Mouse (Mus musculus) frontal cortex, adult 2 months (tissue): ENCODE measurements around the gene Rsph3a. TPM values are rescaled to one million over a fixed set of nuclear protein-coding genes. Genes with fewer than 3 reads are reported as not detected.
A peak's percentile ranks its signal among the peaks of the same experiment; 100 is the strongest.
"Not testable (repeated sequence)": the region's sequence is repeated elsewhere in the genome, so short reads cannot be mapped to it uniquely, and the experiment has no call there.

Experiments
- DNase-seq, 2 experiments: peaks; one replicate each; pipeline ENCODE4 v3.0.0; 2022; ENCODE audit warnings: low spot score in 1 of 2; ENCODE audit errors: extremely low spot score in 1 of 2
- polyA plus RNA-seq: library from polyadenylated mRNA; depleted of rRNA; stranded (reverse); fragments of >200 nt; gene quantifications from 2 replicates; pipeline ENCODE4 v1.2.3, GENCODE M21; 2012

Rsph3a gene
- polyA plus RNA-seq, 1 experiment: 39.1 TPM

DNA sequence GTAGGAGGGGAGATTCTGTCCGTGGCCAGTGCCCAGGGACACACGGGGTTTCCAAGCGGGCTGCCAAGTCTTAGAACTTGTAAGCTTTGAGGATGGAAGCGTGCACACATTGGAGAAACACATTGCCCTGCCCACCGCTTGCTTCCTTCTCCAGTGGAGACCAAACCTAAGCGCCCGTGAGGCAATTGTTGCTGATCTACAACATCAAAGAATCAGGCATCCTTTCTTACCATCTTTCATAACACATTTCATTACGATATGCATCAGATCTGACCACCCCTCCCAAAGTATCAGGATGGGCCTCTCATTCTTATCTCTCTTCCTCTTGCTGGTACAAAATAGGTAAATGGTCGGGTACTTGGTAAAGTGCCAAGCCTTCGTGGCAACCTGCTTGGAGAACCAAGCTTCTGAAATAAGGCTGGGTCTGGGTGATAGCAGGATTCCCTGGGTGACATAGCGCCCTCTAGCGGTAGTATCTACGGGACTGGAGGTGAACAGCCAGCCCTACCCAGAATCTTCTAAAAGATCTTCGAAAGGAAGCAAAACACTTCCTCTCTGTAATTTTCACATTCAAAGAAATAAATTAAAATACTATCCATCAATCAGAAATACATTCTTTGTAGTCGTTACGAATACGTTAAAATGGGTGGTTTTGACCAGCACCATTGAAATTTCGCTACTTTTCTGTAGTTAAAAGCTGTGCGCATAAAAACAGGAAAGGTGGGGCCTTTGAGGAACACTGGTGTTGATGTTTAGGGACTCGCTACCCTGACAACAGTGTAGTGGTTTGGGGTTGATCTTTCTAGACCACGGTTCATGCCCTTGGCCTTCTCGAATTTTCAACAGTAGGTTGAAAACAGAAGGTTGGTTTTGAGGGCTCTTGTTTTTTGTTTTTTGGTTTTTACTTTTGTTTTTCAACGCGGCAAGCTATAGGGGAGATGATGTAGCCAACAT is 17.6 kb upstream of the Rsph3a start:
- DNase-seq: peak in 1 of 2 experiments; percentile 86

DNA sequence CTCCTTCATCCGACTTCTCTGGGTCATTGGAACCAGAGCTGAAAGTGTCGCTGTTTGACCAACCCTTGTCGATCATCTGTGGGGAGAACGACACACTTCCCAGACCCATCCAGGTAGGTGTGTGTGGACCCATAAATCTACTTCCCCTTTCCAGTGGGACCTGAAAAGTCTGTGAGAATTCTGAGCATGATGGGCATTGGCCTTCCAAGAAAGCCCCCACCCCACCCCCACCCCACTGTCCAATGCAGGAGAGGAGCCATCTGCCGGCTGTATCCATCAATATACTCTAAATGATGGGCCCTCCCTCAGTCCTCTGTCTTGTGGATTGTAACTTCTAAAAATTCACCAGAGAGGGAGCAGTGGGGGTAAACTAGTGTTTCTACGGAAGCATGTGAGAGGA is 16.8 kb upstream of the Rsph3a start:
- no peak for DNase-seq

DNA sequence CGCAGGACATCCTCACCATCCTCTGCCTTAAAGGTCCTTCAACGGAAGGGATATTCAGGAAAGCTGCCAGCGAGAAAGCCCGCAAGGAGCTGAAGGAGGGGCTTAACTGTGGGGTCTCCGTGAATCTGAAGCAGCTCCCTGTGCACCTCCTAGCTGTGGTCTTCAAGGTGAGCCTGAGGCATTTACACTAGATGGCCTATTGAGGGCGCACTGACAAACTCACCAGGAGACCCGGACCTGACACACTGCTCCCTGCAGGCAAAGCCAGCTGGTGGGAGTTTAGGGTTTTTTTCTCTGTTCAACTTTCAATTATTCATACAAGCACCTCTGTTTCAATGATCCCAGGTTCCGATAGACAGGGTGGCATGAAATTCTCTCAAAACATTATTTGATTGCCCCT is 16.1 kb upstream of the Rsph3a start:
- DNase-seq: no peak

DNA sequence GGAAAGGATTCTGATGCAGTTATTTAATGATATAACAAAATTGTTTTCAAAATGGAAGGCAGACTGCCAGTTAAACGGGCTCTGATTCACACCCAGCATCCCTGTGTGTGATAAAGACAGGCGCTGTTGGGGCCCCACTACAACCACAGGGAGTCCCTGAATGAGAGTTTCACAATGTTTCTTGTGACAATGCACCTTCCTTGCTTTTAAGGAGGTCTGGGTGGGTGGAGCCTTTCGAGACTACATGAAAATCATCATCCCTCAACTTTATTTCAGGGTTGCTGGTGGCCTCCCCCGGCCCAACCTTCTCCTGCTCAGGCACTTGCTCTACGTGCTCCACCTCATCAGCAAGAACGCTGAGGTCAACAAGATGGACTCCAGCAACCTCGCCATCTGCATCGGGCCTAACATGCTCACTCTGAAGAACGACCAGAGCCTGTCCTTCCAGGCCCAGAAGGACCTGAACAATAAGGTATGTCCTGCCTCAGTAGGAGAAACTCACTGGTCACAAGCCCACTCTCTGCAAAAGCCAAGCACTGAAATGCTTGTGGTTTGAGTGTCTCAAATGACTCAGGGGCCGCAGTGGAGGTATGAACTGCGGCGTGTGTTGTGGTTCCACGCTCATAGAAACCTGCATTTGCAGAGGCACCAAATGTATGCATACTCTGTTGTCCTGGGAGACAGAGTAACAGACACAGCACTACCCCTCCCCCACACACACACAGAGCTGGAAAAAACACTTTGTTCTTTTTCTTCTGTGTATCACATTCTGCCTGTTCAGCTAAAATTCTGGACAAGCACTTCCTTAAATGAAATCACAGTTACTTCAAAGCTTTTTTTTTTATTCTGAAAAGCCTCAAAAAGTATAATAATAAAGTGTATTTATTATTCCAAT is 14.1 kb upstream of the Rsph3a start:
- DNase-seq: no peak

DNA sequence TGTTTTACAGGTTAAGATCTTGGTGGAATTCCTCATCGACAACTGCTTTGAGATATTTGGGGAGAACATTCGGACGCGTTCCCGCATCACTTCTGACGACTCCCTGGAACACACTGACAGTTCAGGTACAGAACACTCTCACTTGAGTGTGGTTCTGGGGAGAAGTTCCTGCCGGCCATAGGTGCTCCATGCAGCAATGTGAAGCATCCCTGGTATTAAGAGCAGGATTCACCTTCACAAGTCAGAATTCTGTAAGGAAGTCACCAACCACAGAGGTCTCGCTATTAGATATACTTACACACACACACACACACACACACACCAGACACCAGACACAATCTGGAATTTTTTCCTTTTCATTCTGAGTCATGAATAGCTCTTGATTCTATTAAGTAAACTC is 13.3 kb upstream of the Rsph3a start:
- not testable (repeated sequence) for DNase-seq

DNA sequence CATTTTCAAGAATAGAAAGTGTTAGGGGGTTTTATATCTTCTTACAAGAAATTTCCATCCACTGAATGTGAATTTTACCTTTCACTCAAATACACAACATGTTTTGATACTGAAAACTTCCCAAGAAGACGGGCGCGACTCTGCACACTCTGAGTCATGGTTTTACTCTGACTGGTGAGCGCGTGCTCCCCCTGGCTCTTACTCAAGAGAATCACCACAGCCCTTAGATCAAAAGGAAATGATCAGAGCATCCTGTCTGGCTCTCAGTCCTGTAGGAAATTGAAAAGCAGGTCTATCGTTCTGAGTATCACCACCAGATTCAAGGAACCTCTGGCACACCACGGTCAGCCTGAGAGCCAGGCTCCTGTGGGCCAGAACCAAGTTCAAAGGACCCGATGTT is 5.8 kb upstream of the Rsph3a start:
- peak; percentile 23 to 67 for DNase-seq

DNA sequence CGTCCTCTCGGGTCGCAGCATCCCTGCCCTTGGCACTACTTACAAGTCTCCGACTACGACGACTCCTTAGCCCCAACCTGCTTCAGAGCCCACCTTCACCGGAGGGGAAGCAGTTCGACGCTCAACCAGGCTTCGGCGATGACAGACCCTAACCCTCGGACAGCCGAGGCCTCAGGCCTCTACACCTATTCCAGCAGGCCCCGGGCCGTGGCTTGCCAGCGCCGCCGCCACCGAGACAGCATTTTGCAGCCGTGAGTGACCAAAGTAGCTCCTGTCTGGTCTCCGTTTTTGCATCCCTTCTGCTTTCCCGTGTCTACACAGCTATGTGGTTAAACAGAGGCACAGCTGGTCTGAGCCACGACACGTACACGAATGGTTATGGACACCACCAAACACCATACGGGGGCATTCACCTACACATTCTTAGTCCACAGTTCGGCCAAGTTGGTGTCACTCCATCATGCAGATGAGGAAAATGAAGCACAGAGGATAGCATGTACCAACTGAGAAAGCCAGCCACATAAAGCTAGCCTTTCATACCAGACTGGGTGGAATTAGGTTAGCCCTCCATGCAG is 726 bp downstream of the Rsph3a start:
- not testable (repeated sequence) for DNase-seq

DNA sequence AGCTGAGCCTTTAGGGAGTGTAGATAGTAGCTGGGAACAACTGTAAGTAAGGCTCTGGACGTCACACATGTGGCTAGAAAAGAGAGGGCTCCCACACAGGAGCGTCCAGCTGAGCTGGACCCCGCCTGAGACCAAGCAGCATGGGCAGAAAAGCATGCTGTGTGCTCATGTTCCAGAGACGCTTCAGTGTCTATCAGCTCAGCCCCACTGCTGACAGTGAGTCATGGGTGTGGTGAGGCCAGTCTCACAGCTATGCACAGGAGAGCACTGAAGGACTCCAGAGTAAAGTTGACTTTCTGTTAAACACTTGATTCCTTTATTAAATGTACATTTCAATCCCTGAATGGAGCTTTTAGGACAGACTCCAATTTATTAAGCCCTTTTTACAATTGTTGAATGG is 5.9 kb downstream of the Rsph3a start:
- DNase-seq: not testable (repeated sequence)

DNA sequence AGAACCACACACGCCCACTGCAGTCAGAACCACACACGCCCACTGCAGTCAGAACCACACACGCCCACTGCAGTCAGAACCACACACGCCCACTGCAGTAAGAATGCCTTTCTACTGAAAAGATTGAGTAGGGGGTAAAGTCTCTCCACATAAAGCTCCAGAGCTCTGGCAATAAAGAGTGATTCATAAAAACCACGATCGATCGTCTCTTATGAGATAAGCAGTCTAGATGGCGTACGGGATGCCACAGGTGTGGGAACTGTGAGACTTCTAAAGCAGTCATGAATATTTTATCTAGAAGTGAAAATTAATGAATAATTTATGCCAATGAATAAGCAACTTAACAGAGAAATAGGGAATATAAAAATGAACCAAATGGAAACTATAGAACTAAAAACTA is 11.8 kb downstream of the Rsph3a start:
- DNase-seq: not testable (repeated sequence)

DNA sequence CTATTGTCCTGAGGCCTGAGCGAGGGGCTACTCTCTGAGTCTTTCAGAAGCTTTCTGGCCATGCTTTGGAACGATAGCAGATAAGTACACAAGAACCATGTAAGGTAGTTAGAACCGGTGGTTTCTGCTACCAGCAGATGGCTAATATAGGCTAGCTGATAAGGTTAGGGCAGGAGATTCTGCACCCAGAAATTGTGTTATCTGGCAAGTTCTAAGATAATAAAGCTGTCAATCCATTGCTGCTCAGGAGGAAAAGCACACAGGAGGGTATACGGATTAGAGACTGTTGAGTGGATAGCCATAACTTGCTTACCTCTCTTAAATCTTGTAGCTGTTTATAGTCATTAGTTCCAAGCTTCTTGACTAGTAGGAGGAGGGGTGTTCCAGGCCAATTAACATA is 17.9 kb downstream of the Rsph3a start:
- not testable (repeated sequence) for DNase-seq

DNA sequence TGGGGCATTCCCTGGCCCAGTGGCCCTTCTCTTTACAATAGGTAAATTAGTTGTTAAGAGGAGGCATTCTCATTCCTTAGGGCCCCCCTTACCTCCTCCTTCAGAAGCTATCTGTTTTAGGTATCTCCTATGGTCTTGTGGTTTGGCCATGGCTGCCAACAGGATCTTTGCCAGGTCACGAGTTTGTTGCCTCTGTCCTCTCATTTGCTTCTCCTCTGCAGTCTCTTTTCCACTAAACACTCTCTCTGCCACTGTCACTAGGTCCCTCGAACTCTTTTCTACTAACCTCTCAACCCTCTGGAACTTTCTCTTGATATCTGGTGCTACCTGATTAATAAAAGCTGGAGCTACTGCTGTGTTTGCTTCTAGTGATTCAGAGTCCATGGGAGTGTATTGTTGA is 19.0 kb downstream of the Rsph3a start:
- not testable (repeated sequence) for DNase-seq

DNA sequence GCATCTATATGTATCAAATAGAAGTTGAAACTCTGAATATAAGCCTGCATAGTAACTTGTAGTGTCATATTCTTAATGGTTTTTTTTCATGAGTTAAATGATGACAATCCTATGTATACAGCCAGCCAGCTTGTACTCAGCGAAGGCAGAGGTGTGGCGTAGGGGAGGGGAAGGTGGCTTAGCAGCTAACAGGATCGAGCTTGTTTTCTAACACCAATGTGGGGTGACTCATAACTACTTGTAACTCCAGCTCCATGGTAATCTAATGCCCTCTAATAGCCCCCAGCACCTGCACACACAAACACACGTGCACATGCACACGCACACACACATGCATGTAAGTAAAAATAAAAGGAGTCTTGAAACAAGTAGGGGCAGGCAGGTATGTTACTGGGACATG is 23.1 kb downstream of the Rsph3a start:
- not testable (repeated sequence) for DNase-seq

DNA sequence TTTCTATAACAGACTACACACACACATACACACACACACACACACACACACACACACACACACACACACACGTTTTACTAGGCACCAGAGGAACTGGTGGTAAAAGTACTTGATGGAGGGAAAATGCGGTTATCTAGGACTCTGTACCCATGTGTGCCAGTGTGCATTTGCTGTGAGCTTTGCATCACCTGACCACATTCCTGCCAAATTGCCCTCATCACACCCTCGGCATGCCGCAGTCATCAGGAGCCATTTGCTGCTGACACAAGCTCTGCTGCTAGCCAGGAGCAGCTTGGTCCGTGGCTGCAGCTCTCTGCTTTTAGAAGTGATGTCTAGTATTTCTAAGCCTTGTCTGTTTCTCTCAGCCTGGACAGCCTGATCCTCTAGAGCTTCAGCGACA is 24.4 kb downstream of the Rsph3a start:
- not testable (repeated sequence) for DNase-seq

DNA sequence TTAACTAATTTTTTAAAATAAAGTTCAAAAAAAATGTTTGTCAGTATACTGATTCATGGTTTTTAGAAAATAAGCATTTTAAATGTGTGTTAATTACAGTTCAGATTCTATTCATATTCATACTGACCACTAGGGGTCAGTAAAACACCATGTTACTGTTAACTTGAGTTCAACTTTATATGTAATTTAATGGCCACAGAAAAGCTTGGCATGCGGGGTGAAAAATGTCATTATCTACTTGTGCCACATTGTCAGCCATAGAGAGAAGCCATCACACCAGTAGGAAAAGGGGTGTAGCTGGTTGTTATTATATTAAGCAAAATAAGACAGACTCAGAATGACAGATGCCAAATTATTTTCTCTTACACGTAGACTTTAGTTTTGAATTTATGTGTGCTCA is 38.1 kb downstream of the Rsph3a start:
- not testable (repeated sequence) for DNase-seq

DNA sequence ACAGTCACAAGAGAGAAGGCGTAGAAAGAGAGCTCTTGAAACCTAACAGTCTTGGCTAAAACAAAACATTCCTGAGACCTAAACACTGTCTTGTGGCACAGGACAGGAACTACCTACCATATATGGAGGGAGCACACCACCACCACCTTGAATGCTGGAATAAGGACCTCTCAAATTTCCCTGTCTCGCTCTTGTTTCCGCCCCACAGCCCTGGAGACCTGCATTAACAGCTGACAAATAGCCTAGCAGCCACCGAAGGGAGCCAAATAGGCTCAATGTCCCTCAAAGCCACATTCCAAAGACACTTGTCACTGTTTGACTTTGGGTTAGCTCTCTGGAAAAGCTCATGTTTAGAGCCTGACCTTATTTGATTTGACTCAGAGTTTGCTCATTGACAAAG is 40.2 kb downstream of the Rsph3a start:
- DNase-seq: not testable (repeated sequence)

DNA sequence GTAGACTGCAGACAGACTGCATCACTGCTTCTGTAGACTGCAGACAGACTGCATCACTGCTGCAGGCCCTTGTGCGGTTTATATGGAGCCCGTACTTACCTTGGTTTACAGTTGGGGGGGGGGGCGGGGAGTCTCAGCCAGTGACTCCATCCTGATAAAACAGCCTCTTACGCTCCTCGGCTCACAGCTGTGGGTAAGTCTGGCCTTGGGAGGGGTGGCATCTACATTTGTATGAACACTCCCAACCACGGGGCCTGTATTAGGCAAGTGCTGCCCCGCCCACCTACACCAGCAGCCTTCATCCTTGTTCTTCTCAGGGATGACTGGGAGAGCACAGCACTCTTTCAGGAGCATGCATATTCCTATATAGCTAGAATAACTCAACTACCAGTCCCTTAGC is 41.6 kb downstream of the Rsph3a start:
- not testable (repeated sequence) for DNase-seq

DNA sequence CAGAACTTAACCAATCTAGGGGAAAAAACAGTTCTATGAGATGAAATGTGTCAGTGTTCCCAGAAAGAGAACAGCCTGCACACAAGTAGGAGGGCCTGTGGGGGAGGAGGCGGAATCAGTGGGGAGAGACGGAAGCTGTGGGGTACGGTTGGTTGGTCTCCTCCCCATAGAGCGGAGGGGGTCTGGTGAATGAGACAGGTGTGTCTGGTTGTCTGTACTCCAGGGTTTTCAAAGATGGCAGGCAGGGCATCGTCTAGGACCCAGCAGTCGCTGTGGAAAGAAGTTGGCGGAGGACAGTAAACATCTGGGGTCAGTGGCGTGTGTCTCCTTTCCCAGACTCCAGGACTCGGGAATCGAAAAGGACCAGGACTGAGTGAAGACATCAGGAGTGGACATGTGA is 57.8 kb downstream of the Rsph3a start:
- not testable (repeated sequence) for DNase-seq

DNA sequence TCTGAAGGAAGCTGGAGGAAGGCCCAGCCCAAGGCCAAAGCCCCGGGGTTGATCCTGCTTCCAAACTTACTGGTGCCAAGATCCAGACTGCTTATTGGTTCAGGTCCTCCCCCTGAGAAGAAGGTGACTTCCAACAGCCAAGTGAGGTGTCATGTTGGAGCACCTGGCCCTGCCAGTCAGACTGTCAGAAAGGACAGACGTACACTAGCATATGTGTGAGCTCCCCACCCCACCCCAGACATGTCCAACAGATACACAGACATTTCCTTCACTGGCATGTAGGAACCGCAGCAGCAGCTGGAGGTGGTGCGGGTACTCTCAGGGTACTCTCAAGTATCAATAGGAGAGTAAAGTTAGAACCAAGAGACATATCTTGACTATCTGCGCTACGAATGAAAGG is 61.4 kb downstream of the Rsph3a start:
- not testable (repeated sequence) for DNase-seq

DNA sequence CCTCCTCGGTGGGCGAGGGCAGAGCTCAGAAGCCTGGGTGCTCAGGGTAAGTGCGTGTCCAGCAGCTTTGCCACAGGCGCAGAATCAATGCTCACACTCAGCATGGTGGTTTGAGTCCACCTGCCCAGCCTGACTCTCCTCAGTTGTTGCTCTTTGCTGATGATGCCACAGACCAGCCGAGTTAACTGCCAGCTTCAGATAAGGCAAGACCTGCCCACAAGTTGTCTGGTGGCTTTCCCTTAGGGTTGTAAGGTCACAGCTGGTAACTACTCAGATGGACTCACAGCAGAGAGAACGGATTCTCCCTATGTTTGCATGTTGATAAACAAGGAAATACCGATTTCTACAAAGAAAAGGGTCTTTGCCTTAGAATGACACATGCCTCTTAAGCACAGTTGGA is 64.2 kb downstream of the Rsph3a start:
- not testable (repeated sequence) for DNase-seq

DNA sequence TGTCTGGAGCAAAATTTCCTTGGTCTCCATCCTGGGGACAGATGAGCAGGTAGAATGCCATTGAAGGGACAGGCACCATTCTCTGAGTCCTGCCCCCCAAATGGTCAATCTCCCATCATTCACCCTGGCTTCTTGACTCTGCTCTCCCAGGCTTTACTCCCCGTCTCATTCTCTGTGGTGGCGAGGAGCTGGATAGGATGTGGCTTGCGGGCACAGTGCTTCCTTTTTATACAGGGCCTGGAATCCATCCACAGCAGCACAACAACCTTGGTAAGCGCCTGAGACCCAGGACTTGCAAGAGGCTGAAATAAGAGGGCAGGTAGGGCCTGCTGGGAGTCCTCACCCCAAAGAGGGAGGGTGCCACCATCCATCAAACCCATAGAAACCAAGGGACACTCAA is 68.6 kb downstream of the Rsph3a start:
- DNase-seq: not testable (repeated sequence)

DNA sequence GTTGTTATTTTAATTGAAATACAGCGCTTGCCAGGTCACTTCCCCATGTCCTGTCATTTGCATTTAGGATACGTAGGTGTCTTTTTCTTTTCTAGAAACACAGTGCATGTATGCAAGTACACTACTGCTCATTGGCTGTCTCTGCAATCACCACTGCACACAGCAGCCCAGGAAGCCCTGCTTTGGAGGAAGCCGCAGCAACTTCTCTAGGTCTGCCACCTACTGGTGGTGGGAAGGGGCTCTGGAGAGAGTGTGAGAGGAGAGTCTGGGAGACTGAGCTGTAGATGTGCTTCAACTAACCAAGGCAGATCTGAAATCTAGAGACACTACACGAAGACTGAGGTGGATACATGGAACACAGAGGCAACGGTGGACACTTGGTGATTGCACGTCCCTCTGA is 77.3 kb downstream of the Rsph3a start:
- not testable (repeated sequence) for DNase-seq
